Mouse (Mus musculus): ENCODE data around the gene Xkr8. TPM values are rescaled to one million over a fixed set of nuclear protein-coding genes. Genes with fewer than 3 reads are reported as not detected.
"Not testable (repeated sequence)": the region's sequence is repeated elsewhere in the genome, so short reads cannot be mapped to it uniquely, and the experiment has no call there.

Xkr8 gene
- polyA plus RNA-seq, 1 experiment from 2014 or later = 4.9 TPM

DNA sequence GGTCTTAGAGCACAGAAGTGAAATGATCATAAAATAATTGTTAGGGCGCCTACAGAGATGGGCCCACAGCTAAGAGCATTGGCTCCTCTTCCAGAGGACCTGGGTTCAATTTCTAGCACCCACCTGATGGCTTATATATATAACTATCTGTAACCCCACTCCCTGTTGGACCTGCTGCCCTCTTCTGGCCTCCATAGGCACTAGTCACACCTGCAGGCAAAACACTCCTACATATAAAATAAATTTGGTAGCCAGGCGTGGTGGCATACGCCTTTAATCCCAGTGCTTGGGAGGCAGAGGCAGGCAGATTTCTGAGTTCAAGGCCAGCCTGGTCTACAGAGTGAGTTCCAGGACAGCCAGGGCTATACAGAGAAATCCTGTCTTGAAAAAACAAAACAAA, 30.8 kb upstream of the Xkr8 start:
- not testable (repeated sequence) for H3K27me3 ChIP-seq (ENCODE audit: control insufficient read depth, insufficient read depth, low read length); H3K4me1 ChIP-seq (ENCODE audit: control insufficient read depth in 2 of 2, insufficient read depth in 2 of 2, low read length in 2 of 2); H3K9me3 ChIP-seq (ENCODE audit: control insufficient read depth, low read length); H3K4me3 ChIP-seq (ENCODE audit: control insufficient read depth in 1 of 2, insufficient read depth in 1 of 2, low read depth in 1 of 2, low read length in 2 of 2); H3K27ac ChIP-seq (replicated peaks in 1 of 2; ENCODE audit: control insufficient read depth in 1 of 2, insufficient read depth in 1 of 2, low read depth in 2 of 2, low read length in 2 of 2); ATAC-seq (ENCODE audit: insufficient number of reproducible peaks, insufficient read depth, low FRiP score, low read depth); H3K9ac ChIP-seq (ENCODE audit: low read length); H3K4me2 ChIP-seq (ENCODE audit: low read length); H3K36me3 ChIP-seq (ENCODE audit: control insufficient read depth, insufficient read depth, low read length)
- WGBS = 76% methylated on average over 3 of the region's 3 CpGs

DNA sequence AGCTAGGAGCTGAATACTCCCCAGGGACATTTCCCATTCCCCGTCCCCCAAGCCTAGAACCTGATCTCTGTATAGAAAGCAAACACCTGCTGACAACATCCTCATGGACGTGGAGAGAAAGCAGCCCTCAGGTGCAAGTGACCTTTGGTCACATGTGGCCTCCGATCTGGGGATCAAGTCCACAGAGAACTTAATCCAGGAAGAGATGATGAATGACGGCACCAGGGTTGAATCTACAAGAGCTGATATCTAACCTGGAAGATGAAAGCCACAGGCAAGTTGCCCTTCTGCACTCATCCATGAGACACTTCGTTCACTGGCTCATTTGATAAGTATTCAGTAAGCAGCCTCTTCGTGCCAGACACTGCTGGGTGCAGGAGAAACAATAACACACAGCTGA, 30.3 kb upstream of the Xkr8 start:
- WGBS = 60% methylated on average over 6 of the region's 6 CpGs
- Histone ChIP-seq H3K9ac (ENCODE audit: low read length) (no peak overlapping the region), H3K27ac (replicated peaks in 1 of 2; ENCODE audit: control insufficient read depth in 1 of 2, insufficient read depth in 1 of 2, low read depth in 2 of 2, low read length in 2 of 2) (no peak overlapping the region), H3K4me2 (ENCODE audit: low read length) (no peak overlapping the region), H3K9me3 (ENCODE audit: control insufficient read depth, low read length) (no peaks in the 10 kb centered on the region), H3K27me3 (ENCODE audit: control insufficient read depth, insufficient read depth, low read length) (peaks cover 6% of the 10 kb centered on the region; the same call in 1 of the 2 replicates), H3K36me3 (ENCODE audit: control insufficient read depth, insufficient read depth, low read length) (no peaks in the 10 kb centered on the region), H3K4me1 (ENCODE audit: control insufficient read depth in 2 of 2, insufficient read depth in 2 of 2, low read length in 2 of 2) (no peaks in the 10 kb centered on the region), H3K4me3 (ENCODE audit: control insufficient read depth in 1 of 2, insufficient read depth in 1 of 2, low read depth in 1 of 2, low read length in 2 of 2) (no peak overlapping the region)
- ATAC-seq (ENCODE audit: insufficient number of reproducible peaks, insufficient read depth, low FRiP score, low read depth) = no peak

DNA sequence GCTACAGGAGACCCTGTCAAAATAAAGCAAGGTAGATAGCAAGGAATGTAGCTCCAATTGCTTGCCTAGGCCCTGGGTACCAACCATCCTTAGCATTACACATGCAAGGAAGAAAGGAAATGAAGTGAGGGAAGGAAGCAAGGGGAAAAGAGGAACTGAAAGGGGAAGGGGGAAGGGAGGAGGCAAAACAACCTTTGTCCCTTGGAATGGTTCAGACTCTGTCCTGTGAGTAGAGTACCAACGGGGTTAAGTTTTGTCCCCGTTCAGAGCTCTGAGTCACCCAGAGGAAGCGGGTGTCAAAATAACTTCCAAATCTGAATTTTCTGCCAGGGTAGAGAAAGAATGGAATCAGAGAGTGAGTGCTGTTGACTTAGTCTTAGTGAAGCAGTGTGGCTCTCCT, 27.9 kb upstream of the Xkr8 start:
- Histone ChIP-seq H3K4me3 (ENCODE audit: control insufficient read depth in 1 of 2, insufficient read depth in 1 of 2, low read depth in 1 of 2, low read length in 2 of 2) (no peak overlapping the region), H3K9me3 (ENCODE audit: control insufficient read depth, low read length) (no peaks in the 10 kb centered on the region), H3K27ac (replicated peaks in 1 of 2; ENCODE audit: control insufficient read depth in 1 of 2, insufficient read depth in 1 of 2, low read depth in 2 of 2, low read length in 2 of 2) (no peak overlapping the region), H3K36me3 (ENCODE audit: control insufficient read depth, insufficient read depth, low read length) (no peaks in the 10 kb centered on the region), H3K4me2 (ENCODE audit: low read length) (no peak overlapping the region), H3K4me1 (ENCODE audit: control insufficient read depth in 2 of 2, insufficient read depth in 2 of 2, low read length in 2 of 2) (peaks cover 0 to 4% of the 10 kb centered on the region in 2 experiments; a peak in 2 of 4 replicates), H3K9ac (ENCODE audit: low read length) (no peak overlapping the region), H3K27me3 (ENCODE audit: control insufficient read depth, insufficient read depth, low read length) (peaks cover 9% of the 10 kb centered on the region; the same call in 1 of the 2 replicates)
- ATAC-seq (ENCODE audit: insufficient number of reproducible peaks, insufficient read depth, low FRiP score, low read depth) = no peak
- 57% methylated on average over 3 of the region's 3 CpGs for WGBS

DNA sequence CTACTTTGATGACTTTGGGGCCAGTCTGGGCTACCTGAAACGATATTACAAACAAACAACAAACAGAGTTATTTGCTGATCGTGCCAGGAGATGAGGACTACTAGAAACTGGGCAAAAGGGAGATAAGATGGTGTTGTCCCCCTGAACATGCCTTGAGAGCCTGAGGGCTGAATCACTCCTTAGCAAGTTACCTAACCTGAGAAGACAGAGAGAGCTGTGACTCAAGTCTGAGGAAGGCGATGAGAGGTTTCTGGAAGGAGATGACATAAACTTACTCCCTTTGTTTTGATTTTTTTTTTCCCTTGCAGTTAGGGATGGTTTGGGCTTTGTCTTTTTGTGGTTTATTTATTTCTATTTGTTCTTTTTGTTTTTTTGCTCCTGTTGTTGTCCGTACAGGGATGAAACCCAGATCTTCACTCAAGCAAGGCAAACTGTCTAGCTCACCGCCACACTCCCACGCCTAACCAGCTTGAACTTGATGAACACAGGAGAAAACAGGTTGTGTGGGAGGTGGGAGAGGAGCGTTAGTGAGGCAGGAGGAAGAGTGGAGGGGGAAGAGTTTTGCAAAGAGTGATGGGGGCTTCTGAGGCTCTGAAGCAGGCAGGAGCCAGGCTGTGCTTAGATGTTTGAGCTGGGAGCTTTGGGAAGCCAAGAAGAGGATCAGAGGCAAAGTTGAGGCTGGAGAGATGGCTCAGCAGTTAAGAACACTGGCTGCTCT, 25.4 kb upstream of the Xkr8 start:
- 65% methylated on average over 7 of the region's 7 CpGs for WGBS
- no peak for ATAC-seq (ENCODE audit: insufficient number of reproducible peaks, insufficient read depth, low FRiP score, low read depth)
- no peaks in the 10 kb centered on the region for H3K36me3 ChIP-seq (ENCODE audit: control insufficient read depth, insufficient read depth, low read length)
- H3K27me3 ChIP-seq (ENCODE audit: control insufficient read depth, insufficient read depth, low read length) = peaks cover 9% of the 10 kb centered on the region; the same call in 1 of the 2 replicates
- H3K9ac ChIP-seq (ENCODE audit: low read length) = no peak overlapping the region
- H3K4me1 ChIP-seq (ENCODE audit: control insufficient read depth in 2 of 2, insufficient read depth in 2 of 2, low read length in 2 of 2) = peaks cover 0 to 4% of the 10 kb centered on the region in 2 experiments; a peak in 2 of 4 replicates
- peak overlapping the region; percentile 98 for H3K4me2 ChIP-seq (ENCODE audit: low read length)
- H3K27ac ChIP-seq (replicated peaks in 1 of 2; ENCODE audit: control insufficient read depth in 1 of 2, insufficient read depth in 1 of 2, low read depth in 2 of 2, low read length in 2 of 2) = no peak overlapping the region
- H3K4me3 ChIP-seq (ENCODE audit: control insufficient read depth in 1 of 2, insufficient read depth in 1 of 2, low read depth in 1 of 2, low read length in 2 of 2) = no peak overlapping the region
- no peaks in the 10 kb centered on the region for H3K9me3 ChIP-seq (ENCODE audit: control insufficient read depth, low read length)

DNA sequence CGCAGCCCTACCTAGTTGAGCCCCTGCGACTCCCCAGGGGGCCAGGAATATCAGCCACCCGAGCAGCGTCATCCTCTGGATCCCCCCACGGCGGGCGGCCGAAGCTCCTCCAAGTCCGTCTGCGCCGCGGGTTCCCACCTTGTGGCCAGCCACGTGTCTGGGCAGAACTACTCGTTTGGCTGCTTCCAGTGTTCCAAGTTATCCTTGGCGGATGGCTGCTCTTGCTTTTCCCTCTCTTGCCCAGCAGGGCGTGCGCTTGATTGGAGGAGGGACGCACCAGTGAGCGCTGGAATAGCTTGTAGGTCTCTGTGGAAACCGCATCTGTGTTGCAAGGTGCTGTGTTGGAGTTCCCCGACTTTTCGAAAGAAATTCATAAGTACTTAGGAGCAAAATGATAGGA, 24.6 kb upstream of the Xkr8 start, which contains the start of gene Smpdl3b:
Gene Smpdl3b (minus strand): TSS at position 279 of the 400 bp plus-strand sequence.
- peaks cover 9% of the 10 kb centered on the region; the same call in 1 of the 2 replicates for H3K27me3 ChIP-seq (ENCODE audit: control insufficient read depth, insufficient read depth, low read length)
- H3K27ac ChIP-seq (replicated peaks in 1 of 2; ENCODE audit: control insufficient read depth in 1 of 2, insufficient read depth in 1 of 2, low read depth in 2 of 2, low read length in 2 of 2) = no peak within 1 kb of the TSS
- no peaks in the 10 kb centered on the region for H3K9me3 ChIP-seq (ENCODE audit: control insufficient read depth, low read length)
- peak within 1 kb of the TSS; percentile 74 for H3K9ac ChIP-seq (ENCODE audit: low read length)
- H3K4me1 ChIP-seq (ENCODE audit: control insufficient read depth in 2 of 2, insufficient read depth in 2 of 2, low read length in 2 of 2) = peaks cover 0 to 4% of the 10 kb centered on the region in 2 experiments; a peak in 2 of 4 replicates
- peak within 1 kb of the TSS; percentile 98 for H3K4me2 ChIP-seq (ENCODE audit: low read length)
- H3K4me3 ChIP-seq (ENCODE audit: control insufficient read depth in 1 of 2, insufficient read depth in 1 of 2, low read depth in 1 of 2, low read length in 2 of 2) = peak within 1 kb of the TSS; percentile 51 to 54
- under 1% methylated on average over 22 of the region's 22 CpGs for WGBS
- no peaks in the 10 kb centered on the region for H3K36me3 ChIP-seq (ENCODE audit: control insufficient read depth, insufficient read depth, low read length)
- ATAC-seq (ENCODE audit: insufficient number of reproducible peaks, insufficient read depth, low FRiP score, low read depth) = peak; percentile 69; the same call in 1 of the 2 replicates

DNA sequence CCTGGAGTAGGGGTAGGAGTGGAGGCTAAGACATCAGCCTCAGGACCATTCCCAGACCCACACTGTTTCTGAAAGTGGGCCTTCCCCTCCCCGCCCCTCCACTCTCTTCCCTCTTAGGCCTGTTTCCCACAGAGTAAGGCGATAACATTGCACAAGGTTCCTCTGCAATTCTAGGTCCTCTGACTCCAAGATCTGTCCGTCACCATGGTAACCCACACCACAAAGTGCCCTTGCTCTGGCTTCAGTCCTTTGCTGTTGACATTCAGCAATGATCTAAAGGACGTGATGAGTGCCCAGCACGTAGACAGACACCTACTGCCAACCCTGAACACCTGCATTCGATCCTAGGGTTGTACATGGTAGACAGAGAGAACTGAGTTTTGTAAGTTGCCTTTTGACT, 20.6 kb upstream of the Xkr8 start:
- Histone ChIP-seq H3K9me3 (ENCODE audit: control insufficient read depth, low read length) (no peaks in the 10 kb centered on the region), H3K4me3 (ENCODE audit: control insufficient read depth in 1 of 2, insufficient read depth in 1 of 2, low read depth in 1 of 2, low read length in 2 of 2) (no peak overlapping the region), H3K27me3 (ENCODE audit: control insufficient read depth, insufficient read depth, low read length) (peaks cover 7% of the 10 kb centered on the region; the same call in 1 of the 2 replicates), H3K9ac (ENCODE audit: low read length) (no peak overlapping the region), H3K4me1 (ENCODE audit: control insufficient read depth in 2 of 2, insufficient read depth in 2 of 2, low read length in 2 of 2) (peaks cover 0 to 4% of the 10 kb centered on the region in 2 experiments; a peak in 2 of 4 replicates), H3K4me2 (ENCODE audit: low read length) (no peak overlapping the region), H3K27ac (replicated peaks in 1 of 2; ENCODE audit: control insufficient read depth in 1 of 2, insufficient read depth in 1 of 2, low read depth in 2 of 2, low read length in 2 of 2) (no peak overlapping the region), H3K36me3 (ENCODE audit: control insufficient read depth, insufficient read depth, low read length) (no peaks in the 10 kb centered on the region)
- WGBS = 45% methylated on average over 6 of the region's 6 CpGs
- ATAC-seq (ENCODE audit: insufficient number of reproducible peaks, insufficient read depth, low FRiP score, low read depth) = no peak

DNA sequence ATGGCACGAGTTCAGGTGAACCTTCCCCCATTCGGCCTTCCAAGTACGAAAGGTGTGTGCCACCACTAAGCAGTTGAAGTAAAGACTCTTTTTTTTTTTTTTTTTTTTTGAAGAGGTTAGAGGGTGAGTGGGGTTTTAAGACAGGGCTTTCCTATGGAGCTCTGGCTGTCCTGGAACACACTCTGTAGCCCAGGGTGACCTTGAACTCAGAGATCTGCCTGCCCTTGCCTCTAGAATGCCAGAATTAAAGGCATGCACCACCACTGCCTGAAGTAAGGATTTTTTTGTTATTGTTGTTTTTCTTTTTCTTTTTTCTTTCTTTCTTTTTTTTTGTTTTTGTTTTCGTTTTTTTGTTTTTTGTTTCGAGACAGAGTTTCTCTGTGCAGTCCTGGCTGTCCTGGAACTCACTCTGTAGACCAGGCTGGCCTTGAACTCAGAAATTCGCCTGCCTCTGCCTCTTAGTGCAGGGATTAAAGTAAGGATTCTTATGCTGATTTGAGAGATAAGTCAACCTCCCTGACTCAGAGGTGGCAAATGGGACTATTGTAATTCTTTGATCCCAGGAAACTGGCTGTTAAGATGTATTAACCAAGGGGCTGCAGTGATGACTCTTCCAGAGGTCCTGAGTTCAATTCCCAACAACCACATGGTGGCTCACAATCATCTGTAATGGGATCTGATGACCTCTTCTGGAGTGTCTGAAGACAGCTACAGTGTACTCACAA, 17.1 kb upstream of the Xkr8 start:
- ATAC-seq (ENCODE audit: insufficient number of reproducible peaks, insufficient read depth, low FRiP score, low read depth) = no peak
- Histone ChIP-seq H3K27me3 (ENCODE audit: control insufficient read depth, insufficient read depth, low read length) (no peaks in the 10 kb centered on the region), H3K4me2 (ENCODE audit: low read length) (no peak overlapping the region), H3K36me3 (ENCODE audit: control insufficient read depth, insufficient read depth, low read length) (no peaks in the 10 kb centered on the region), H3K4me1 (ENCODE audit: control insufficient read depth in 2 of 2, insufficient read depth in 2 of 2, low read length in 2 of 2) (peaks cover 0 to 3% of the 10 kb centered on the region in 2 experiments; a peak in 2 of 4 replicates), H3K9ac (ENCODE audit: low read length) (no peak overlapping the region), H3K27ac (replicated peaks in 1 of 2; ENCODE audit: control insufficient read depth in 1 of 2, insufficient read depth in 1 of 2, low read depth in 2 of 2, low read length in 2 of 2) (no peak overlapping the region), H3K9me3 (ENCODE audit: control insufficient read depth, low read length) (no peaks in the 10 kb centered on the region), H3K4me3 (ENCODE audit: control insufficient read depth in 1 of 2, insufficient read depth in 1 of 2, low read depth in 1 of 2, low read length in 2 of 2) (no peak overlapping the region)
- 78% methylated on average over 6 of the region's 6 CpGs for WGBS
